Mouse (Mus musculus) midbrain, embryonic 11.5 days (tissue): ENCODE data around the gene Uba52. TPM values are rescaled to one million over a fixed set of nuclear protein-coding genes. Genes with fewer than 3 reads are reported as not detected.

Experiments used
- ATAC-seq: fragments of 200-750 bp; cut with Nextera tagmentation; 2 replicates; pipeline ENCODE4 v1.8.0; 2017; ENCODE audit warnings: moderate TSS enrichment, moderate library complexity; ENCODE audit not compliant: low FRiP score
- DNase-seq: peaks from one replicate; pipeline ENCODE4 v3.0.0; 2015; ENCODE audit warnings: low spot score; ENCODE audit errors: missing footprints
- H3K27ac ChIP-seq: fragments of 300-500 bp; sonication (generic); 2 replicates; pipeline ENCODE4 v1.5.1; 2014; ENCODE audit warnings: low read depth, low read length
- H3K27me3 ChIP-seq: fragments of 300-500 bp; sonication (generic); 2 replicates; pipeline ENCODE4 v1.6.1; 2014; ENCODE audit warnings: mild to moderate bottlenecking, low read length, moderate library complexity, mixed read lengths; ENCODE audit not compliant: control insufficient read depth, insufficient read depth
- H3K36me3 ChIP-seq: fragments of 300-500 bp; sonication (generic); 2 replicates; pipeline ENCODE4 v1.6.1; 2014; ENCODE audit warnings: mild to moderate bottlenecking, low read length, moderate library complexity, mixed read lengths; ENCODE audit not compliant: control insufficient read depth, insufficient read depth
- H3K4me1 ChIP-seq: fragments of 300-500 bp; sonication (generic); 2 replicates; pipeline ENCODE4 v1.6.1; 2014; ENCODE audit warnings: low read length; ENCODE audit not compliant: control insufficient read depth, insufficient read depth
- H3K4me2 ChIP-seq: fragments of 300-500 bp; sonication (generic); 2 replicates; pipeline ENCODE4 v1.6.1; 2014; ENCODE audit warnings: mild to moderate bottlenecking, moderate library complexity
- H3K4me3 ChIP-seq: fragments of 300-500 bp; sonication (generic); 2 replicates; pipeline ENCODE4 v1.5.1; 2014; ENCODE audit warnings: low read depth, low read length
- H3K9ac ChIP-seq: fragments of 300-500 bp; sonication (generic); 2 replicates; pipeline ENCODE4 v1.6.1; 2014; ENCODE audit warnings: low read length
- H3K9me3 ChIP-seq: fragments of 300-500 bp; sonication (generic); 2 replicates; pipeline ENCODE4 v1.6.1; 2016; ENCODE audit warnings: low read length; ENCODE audit not compliant: control insufficient read depth
- WGBS: fragments of 180-500 bp; shearing (Covaris S2); extraction: QIAGEN DNeasy Blood & Tissue Kit; methylation state at CpG from one replicate; pipeline ENCODE4 v1.1.7; 2014; 5-methylcytosine and 5-hydroxymethylcytosine counted together
- polyA plus RNA-seq: library from polyadenylated mRNA; unstranded; fragments of >200 nt; fragmentation: Nextera tagmentation; extraction: Ambion mirVana; gene quantifications from 2 replicates; pipeline ENCODE4 v1.2.1, GENCODE M21; 2014

Uba52 gene
- polyA plus RNA-seq, 1 experiment from 2014 or later = 852 TPM

DNA sequence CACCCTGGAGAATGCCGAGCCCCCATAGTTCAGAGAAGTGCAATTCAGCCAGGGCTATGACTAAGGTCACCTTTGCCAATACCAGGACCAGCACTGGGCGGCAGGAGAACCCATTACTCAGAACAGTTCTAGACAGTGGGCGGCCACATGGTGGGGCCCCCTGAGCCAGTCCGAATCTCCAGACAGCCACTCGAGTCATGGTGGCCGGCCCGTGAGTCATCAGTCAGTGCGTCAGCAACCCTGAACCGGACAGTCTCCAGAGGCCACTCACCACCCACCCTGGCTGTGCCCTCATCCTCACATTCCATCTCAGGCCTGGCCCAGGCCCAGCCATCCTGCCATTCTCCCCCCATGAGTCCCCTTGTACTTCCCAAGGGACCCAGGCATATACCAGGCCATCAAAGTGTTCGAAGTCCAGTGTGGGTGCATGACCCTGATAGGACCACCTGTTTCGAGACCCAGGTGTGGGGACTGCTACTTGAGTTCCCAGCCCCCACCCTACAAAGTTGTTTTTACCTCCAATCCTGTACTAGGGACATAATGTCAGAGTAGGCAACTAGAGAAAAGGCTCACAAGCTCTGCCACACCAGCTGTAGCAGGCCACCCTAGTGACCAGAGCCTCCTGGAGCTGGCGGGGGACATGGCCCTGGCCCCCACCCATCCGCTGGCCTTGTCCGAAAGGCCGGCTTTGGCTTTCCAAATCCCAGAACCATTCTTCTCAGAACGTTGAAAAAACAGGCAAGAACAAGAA lies 48.7 kb downstream of the Uba52 start:
- WGBS = 91% methylated on average over 16 of the region's 16 CpGs
- Histone ChIP-seq H3K36me3 (no peaks in the 10 kb centered on the region), H3K4me2 (no peak overlapping the region), H3K4me3 (no peak overlapping the region), H3K9ac (no peak overlapping the region), H3K9me3 (no peaks in the 10 kb centered on the region; the same call in 1 of the 2 replicates), H3K27ac (no peak overlapping the region), H3K4me1 (no peaks in the 10 kb centered on the region), H3K27me3 (no peaks in the 10 kb centered on the region)
- ATAC-seq = no peak
- DNase-seq = peak; percentile 64

DNA sequence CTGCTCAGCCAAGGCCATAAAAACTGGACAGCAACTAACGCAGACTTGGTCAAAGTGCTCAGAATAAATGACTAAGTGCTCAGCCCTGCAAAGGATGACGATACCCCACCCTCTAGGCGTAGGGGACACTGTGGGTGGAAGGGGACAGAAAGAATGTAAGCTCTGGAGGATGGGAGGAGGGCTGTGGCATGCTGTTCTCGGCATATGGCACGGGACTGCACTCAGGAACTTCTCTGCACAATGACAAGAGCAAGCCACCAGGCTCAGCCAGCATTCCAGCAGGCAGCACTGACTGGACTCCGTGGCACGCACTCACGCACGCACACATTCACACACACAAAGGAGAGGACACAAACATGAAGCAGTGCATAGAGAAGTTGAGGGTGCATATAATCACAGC lies 50.0 kb downstream of the Uba52 start:
- Histone ChIP-seq H3K4me3 (no peak overlapping the region), H3K27ac (no peak overlapping the region), H3K36me3 (no peaks in the 10 kb centered on the region), H3K27me3 (no peaks in the 10 kb centered on the region), H3K9ac (no peak overlapping the region), H3K4me1 (no peaks in the 10 kb centered on the region), H3K9me3 (no peaks in the 10 kb centered on the region; the same call in 1 of the 2 replicates), H3K4me2 (no peak overlapping the region)
- peak; percentile 60 for DNase-seq
- WGBS = 88% methylated on average over 9 of the region's 9 CpGs
- no peak for ATAC-seq

DNA sequence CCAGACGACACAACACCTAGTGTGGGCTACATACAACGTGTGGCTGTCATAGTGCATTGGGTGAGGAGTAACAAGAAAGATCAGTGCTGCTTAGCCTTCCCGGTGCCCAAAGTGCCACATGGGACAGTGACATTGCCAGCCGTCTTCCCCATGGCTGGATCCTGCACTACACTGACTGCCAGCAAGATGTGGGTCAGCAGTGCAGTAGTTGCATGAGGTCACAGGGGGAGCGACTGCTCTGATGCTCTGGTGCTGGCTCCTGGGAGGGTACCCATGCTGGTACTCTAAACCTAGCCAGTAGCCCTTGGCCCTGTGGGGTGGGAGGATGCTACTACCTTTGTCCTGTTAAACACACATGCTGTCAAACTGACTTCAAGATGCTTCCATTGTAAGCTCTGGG lies 50.4 kb downstream of the Uba52 start:
- H3K27me3 ChIP-seq = no peaks in the 10 kb centered on the region
- no peaks in the 10 kb centered on the region for H3K36me3 ChIP-seq
- no peak overlapping the region for H3K27ac ChIP-seq
- peak; percentile 8 for DNase-seq
- H3K4me2 ChIP-seq = no peak overlapping the region
- H3K9me3 ChIP-seq = no peaks in the 10 kb centered on the region; the same call in 1 of the 2 replicates
- no peak for ATAC-seq
- WGBS = 92% methylated on average over 5 of the region's 5 CpGs
- no peak overlapping the region for H3K9ac ChIP-seq
- no peaks in the 10 kb centered on the region for H3K4me1 ChIP-seq
- H3K4me3 ChIP-seq = no peak overlapping the region

DNA sequence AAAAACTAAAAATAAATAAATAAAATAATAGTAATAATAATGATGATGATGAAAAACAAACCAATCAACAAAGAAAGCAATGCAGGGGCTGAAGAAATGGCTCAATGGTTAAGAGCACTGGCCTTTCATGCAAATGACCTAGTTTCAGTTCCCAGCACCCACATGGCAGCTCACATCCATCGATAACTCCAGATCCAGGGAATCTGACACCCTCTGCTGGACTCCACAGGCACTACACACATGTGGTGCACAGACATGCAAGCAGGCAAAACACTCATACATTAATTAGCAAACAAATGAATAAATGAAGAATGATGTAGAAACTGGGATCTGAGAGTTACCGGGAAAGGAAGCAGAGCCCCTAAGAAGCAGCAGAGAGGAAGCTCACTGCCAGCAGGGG lies 51.0 kb downstream of the Uba52 start:
- no peaks in the 10 kb centered on the region for H3K27me3 ChIP-seq
- ATAC-seq = no peak
- no peak overlapping the region for H3K4me2 ChIP-seq
- DNase-seq = no peak
- H3K36me3 ChIP-seq = no peaks in the 10 kb centered on the region
- no peak overlapping the region for H3K9ac ChIP-seq
- H3K9me3 ChIP-seq = no peaks in the 10 kb centered on the region; the same call in 1 of the 2 replicates
- H3K27ac ChIP-seq = no peak overlapping the region
- no peak overlapping the region for H3K4me3 ChIP-seq
- WGBS = 94% methylated on average over 2 of the region's 2 CpGs
- no peaks in the 10 kb centered on the region for H3K4me1 ChIP-seq

DNA sequence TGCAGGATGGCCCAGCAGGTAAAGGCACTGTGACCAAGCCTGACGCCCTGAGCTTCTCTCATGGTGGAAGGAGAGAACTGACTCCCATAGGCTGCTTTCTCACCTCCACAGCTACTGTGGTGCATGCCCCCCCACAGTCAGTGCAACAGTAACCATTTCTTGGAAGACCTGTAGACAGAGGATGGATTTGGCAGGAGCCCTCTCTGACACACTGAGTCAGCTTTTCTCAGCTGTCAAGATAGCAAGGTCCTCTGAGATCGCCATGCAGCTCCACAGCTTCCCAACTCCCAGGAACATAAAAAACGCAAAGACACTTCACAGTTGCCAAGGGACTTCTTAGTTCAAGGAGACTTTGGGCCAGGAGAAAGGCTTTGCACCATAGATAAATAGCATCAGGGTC lies 52.1 kb downstream of the Uba52 start:
- Histone ChIP-seq H3K9ac (no peak overlapping the region), H3K4me2 (no peak overlapping the region), H3K4me3 (no peak overlapping the region), H3K27me3 (no peaks in the 10 kb centered on the region), H3K27ac (no peak overlapping the region), H3K4me1 (no peaks in the 10 kb centered on the region), H3K9me3 (no peaks in the 10 kb centered on the region; the same call in 1 of the 2 replicates), H3K36me3 (no peaks in the 10 kb centered on the region)
- ATAC-seq (no peak), DNase-seq (no peak)
- 94% methylated on average over 3 of the region's 3 CpGs for WGBS

Other genes starting within 250 kb of the Uba52 start
- gene Homer3, start 228.0 kb downstream of the Uba52 start, polyA plus RNA-seq = 50.5 and 61.2 TPM in 2 replicates
- 45.7 and 49.7 TPM in 2 replicates for gene Ddx49, start 208.3 kb downstream of the Uba52 start, polyA plus RNA-seq
- gene Cope, start 208.3 kb downstream of the Uba52 start, polyA plus RNA-seq = 230 and 240 TPM in 2 replicates
- gene Cers1, start 195.0 kb downstream of the Uba52 start, polyA plus RNA-seq = 5.5 and 7.0 TPM in 2 replicates
- 0.43 and 1.3 TPM in 2 replicates for gene Gdf1, start 181.0 kb downstream of the Uba52 start, polyA plus RNA-seq
- 19.6 and 19.8 TPM in 2 replicates for gene Upf1, start 157.5 kb downstream of the Uba52 start, polyA plus RNA-seq
- gene Comp, start 137.2 kb downstream of the Uba52 start, polyA plus RNA-seq = 0.21 TPM in 1 of 2 replicates, not detected in the other
- gene Crtc1, start 71.2 kb downstream of the Uba52 start, polyA plus RNA-seq = 11.8 and 12.9 TPM in 2 replicates
- 12.6 and 13.1 TPM in 2 replicates for gene Klhl26, start 33.8 kb downstream of the Uba52 start, polyA plus RNA-seq
- 12.3 TPM in 2 replicates for gene Tmem59l, start 23.4 kb downstream of the Uba52 start, polyA plus RNA-seq
- 0.23 and 0.90 TPM in 2 replicates for gene Crlf1, start 17.6 kb downstream of the Uba52 start, polyA plus RNA-seq
- gene Rex1bd, start 4.0 kb downstream of the Uba52 start, polyA plus RNA-seq = 126 and 129 TPM in 2 replicates
- gene Fkbp8, start 16.9 kb upstream of the Uba52 start, polyA plus RNA-seq = 203 and 215 TPM in 2 replicates
- gene Kxd1, start 17.2 kb upstream of the Uba52 start, polyA plus RNA-seq = 48.0 and 50.0 TPM in 2 replicates
- 13.0 TPM in 2 replicates for gene Ell, start 28.7 kb upstream of the Uba52 start, polyA plus RNA-seq
- 46.1 and 56.0 TPM in 2 replicates for gene Isyna1, start 83.6 kb upstream of the Uba52 start, polyA plus RNA-seq
- gene Ssbp4, start 98.1 kb upstream of the Uba52 start, polyA plus RNA-seq = 87.8 and 96.9 TPM in 2 replicates
- 1.2 and 1.3 TPM in 2 replicates for gene Lrrc25, start 105.4 kb upstream of the Uba52 start, polyA plus RNA-seq
- 0.10 and 0.11 TPM in 2 replicates for gene Gdf15, start 121.7 kb upstream of the Uba52 start, polyA plus RNA-seq
- gene Pgpep1, start 149.6 kb upstream of the Uba52 start, polyA plus RNA-seq = 103 and 108 TPM in 2 replicates
- 305 and 326 TPM in 2 replicates for gene Lsm4, start 162.4 kb upstream of the Uba52 start, polyA plus RNA-seq
- gene Jund, start 188.1 kb upstream of the Uba52 start, polyA plus RNA-seq = 119 and 138 TPM in 2 replicates
- gene Iqcn, start 192.7 kb upstream of the Uba52 start, polyA plus RNA-seq = 0.04 TPM in 1 of 2 replicates, not detected in the other
- gene Gm3336, start 207.7 kb upstream of the Uba52 start, polyA plus RNA-seq = not detected in 2 replicates
- gene Pde4c, start 212.9 kb upstream of the Uba52 start, polyA plus RNA-seq = 0.16 TPM in 1 of 2 replicates, not detected in the other
- 56.6 and 66.1 TPM in 2 replicates for gene Rab3a, start 243.9 kb upstream of the Uba52 start, polyA plus RNA-seq